In genomic region chr7:28694423-28694822, GRCm38 (mm10) we compare ENCODE assay signal across 8 mouse cellular contexts. TPM values are rescaled to one million over a fixed set of nuclear protein-coding genes. Genes with fewer than 3 reads are reported as not detected.
A peak's percentile ranks its signal among the peaks of the same experiment; 100 is the strongest.
DNase-seq lines count a peak whose midpoint lies in the region; ATAC-seq and TF ChIP-seq lines count a peak whose summit lies in the region.

No protein-coding gene starts in this region.

- peak; percentile 33 for DNase-seq in CD4-positive, CD25-positive, alpha-beta regulatory T cell, adult 2 months (ENCODE audit: low read depth, low spot score)
- DNase-seq in lung, postnatal 14 days = no peak
- DNase-seq in stomach, postnatal 0 days (ENCODE audit: low spot score) = peak; percentile 49
- no peak for DNase-seq in MN1 (ENCODE audit: low spot score)
- DNase-seq in gastrocnemius, postnatal 10 days = no peak

- 0 out of 2 replicates have a peak overlapping the region, but pooled peaks have one; percentile 24 for H3K9ac ChIP-seq in lung, embryonic 16.5 days (ENCODE audit: low read length)
- H3K9ac ChIP-seq in hindbrain, embryonic 16.5 days (ENCODE audit: low read depth, low read length) = 0 out of 2 replicates have a peak overlapping the region, but pooled peaks have one; percentile 4
- H3K9ac ChIP-seq in stomach, postnatal 0 days (ENCODE audit: low read length) = no peak overlapping the region

- TF ChIP-seq CTCF in stomach, postnatal 0 days (IDR thresholded peaks at IDR 0.05; ENCODE audit: low read depth) = no peak

- ATAC-seq in CD4-positive, CD25-positive, alpha-beta regulatory T cell, adult 4 months = no peak
- ATAC-seq in lung, embryonic 16.5 days (ENCODE audit: low read depth) = no peak
- ATAC-seq in hindbrain, embryonic 16.5 days = no peak
- no peak for ATAC-seq in stomach, postnatal 0 days (ENCODE audit: low FRiP score, low TSS enrichment)

- no peak for TF ChIP-seq EP300 in stomach, postnatal 0 days (optimal IDR thresholded peaks at IDR 0.05)

- H3K27me3 ChIP-seq in lung, embryonic 16.5 days (ENCODE audit: control insufficient read depth, insufficient read depth, low read depth, low read length) = no peaks in the 10 kb centered on the region; the same call in 1 of the 2 replicates
- no peaks in the 10 kb centered on the region; the same call in 1 of the 2 replicates for H3K27me3 ChIP-seq in hindbrain, embryonic 16.5 days (replicated peaks; ENCODE audit: control insufficient read depth, insufficient read depth, low read length)
- H3K27me3 ChIP-seq in stomach, postnatal 0 days (ENCODE audit: control insufficient read depth, insufficient read depth, low read length) = no peaks in the 10 kb centered on the region

- no peaks in the 10 kb centered on the region for H3K9me3 ChIP-seq in lung, embryonic 16.5 days (ENCODE audit: control insufficient read depth, low read length)
- H3K9me3 ChIP-seq in hindbrain, embryonic 16.5 days (ENCODE audit: control insufficient read depth, low read length) = no peaks in the 10 kb centered on the region
- no peaks in the 10 kb centered on the region for H3K9me3 ChIP-seq in stomach, postnatal 0 days (ENCODE audit: control insufficient read depth, low read length)

- H3K4me2 ChIP-seq in lung, embryonic 16.5 days (ENCODE audit: low read depth, low read length) = peak overlapping the region; percentile 86
- H3K4me2 ChIP-seq in hindbrain, embryonic 16.5 days (ENCODE audit: low read length) = peak overlapping the region; percentile 73
- H3K4me2 ChIP-seq in stomach, postnatal 0 days (replicated peaks; ENCODE audit: low read depth) = peak overlapping the region; percentile 74; the same call in 1 of the 2 replicates

- H3K27ac ChIP-seq in lung, embryonic 16.5 days (ENCODE audit: low read length) = peak overlapping the region; percentile 17; the same call in 1 of the 2 replicates
- H3K27ac ChIP-seq in hindbrain, embryonic 16.5 days (ENCODE audit: low read depth, low read length) = no peak overlapping the region
- no peak overlapping the region for H3K27ac ChIP-seq in stomach, postnatal 0 days (replicated peaks)

- H3K36me3 ChIP-seq in lung, embryonic 16.5 days (ENCODE audit: control insufficient read depth, insufficient read depth, low read length) = no peaks in the 10 kb centered on the region
- H3K36me3 ChIP-seq in hindbrain, embryonic 16.5 days (ENCODE audit: control insufficient read depth, insufficient read depth, low read length) = 0 out of 2 replicates have a peak, but pooled peaks cover 4% of the 10 kb centered on the region
- no peaks in the 10 kb centered on the region for H3K36me3 ChIP-seq in stomach, postnatal 0 days (ENCODE audit: control insufficient read depth, insufficient read depth, low read length)

- 7% methylated on average over 14 of the region's 14 CpGs for WGBS in lung, embryonic 16.5 days
- WGBS in hindbrain, embryonic 16.5 days = 6% methylated on average over 14 of the region's 14 CpGs
- 10% methylated on average over 14 of the region's 14 CpGs for WGBS in stomach, postnatal 0 days

- H3K4me1 ChIP-seq in lung, embryonic 16.5 days (replicated peaks; ENCODE audit: control insufficient read depth, insufficient read depth, low read length) = 0 out of 2 replicates have a peak, but pooled peaks cover 7% of the 10 kb centered on the region
- peaks cover 4% of the 10 kb centered on the region for H3K4me1 ChIP-seq in hindbrain, embryonic 16.5 days (ENCODE audit: control insufficient read depth, insufficient read depth, low read depth, low read length)
- H3K4me1 ChIP-seq in stomach, postnatal 0 days (replicated peaks; ENCODE audit: control insufficient read depth, insufficient read depth) = no peaks in the 10 kb centered on the region; the same call in 1 of the 2 replicates

- peak overlapping the region; percentile 64 for H3K4me3 ChIP-seq in lung, embryonic 16.5 days (ENCODE audit: low read length)
- H3K4me3 ChIP-seq in hindbrain, embryonic 16.5 days (ENCODE audit: low read length) = peak overlapping the region; percentile 3; the same call in 1 of the 2 replicates
- H3K4me3 ChIP-seq in stomach, postnatal 0 days (ENCODE audit: low read depth, low read length) = no peak overlapping the region

RNA-seq across cellular contexts. Expression of gene Fbxo27, which starts 1.8 kb away (rescaled TPM):
- polyA plus RNA-seq in CD4-positive, CD25-positive, alpha-beta regulatory T cell, adult 4 months (2017; shearing (Covaris generic)) = 1 to 10 TPM; 1.6 to 2.2 TPM
- 5.2 and 6.9 TPM in 2 replicates for polyA plus RNA-seq in lung, embryonic 16.5 days (2015; fragmentation: Nextera tagmentation; extraction: Ambion mirVana)
- 12.9 and 16.6 TPM in 2 replicates for polyA plus RNA-seq in hindbrain, embryonic 16.5 days (2015; fragmentation: Nextera tagmentation; extraction: Ambion mirVana)
- 1.7 and 2.4 TPM in 2 replicates for polyA plus RNA-seq in stomach, postnatal 0 days (2015; fragmentation: Nextera tagmentation; extraction: Ambion mirVana)
- total RNA-seq in gastrocnemius, postnatal 10 days (2021) = 1 to 10 TPM; 1.1 to 1.7 TPM

RNA-seq across cellular contexts. Expression of gene Fbxo17, which starts 22.2 kb away (rescaled TPM):
- 10 to 100 TPM in 1 of 2 experiments, 1 to 10 TPM in 1; 9.8 to 15.6 TPM for polyA plus RNA-seq in CD4-positive, CD25-positive, alpha-beta regulatory T cell, adult 4 months (2017; shearing (Covaris generic))
- polyA plus RNA-seq in lung, embryonic 16.5 days (2015; fragmentation: Nextera tagmentation; extraction: Ambion mirVana) = 13.9 and 15.8 TPM in 2 replicates
- 4.7 and 5.4 TPM in 2 replicates for polyA plus RNA-seq in hindbrain, embryonic 16.5 days (2015; fragmentation: Nextera tagmentation; extraction: Ambion mirVana)
- 5.6 and 6.1 TPM in 2 replicates for polyA plus RNA-seq in stomach, postnatal 0 days (2015; fragmentation: Nextera tagmentation; extraction: Ambion mirVana)
- total RNA-seq in gastrocnemius, postnatal 10 days (2021) = 10 to 100 TPM; 12.2 to 13.5 TPM

RNA-seq across cellular contexts. Expression of gene Mrps12, which starts 47.2 kb away (rescaled TPM):
- 10 to 100 TPM; 66.3 to 68.5 TPM for polyA plus RNA-seq in CD4-positive, CD25-positive, alpha-beta regulatory T cell, adult 4 months (2017; shearing (Covaris generic))
- 120 TPM in 2 replicates for polyA plus RNA-seq in lung, embryonic 16.5 days (2015; fragmentation: Nextera tagmentation; extraction: Ambion mirVana)
- polyA plus RNA-seq in hindbrain, embryonic 16.5 days (2015; fragmentation: Nextera tagmentation; extraction: Ambion mirVana) = 107 and 113 TPM in 2 replicates
- polyA plus RNA-seq in stomach, postnatal 0 days (2015; fragmentation: Nextera tagmentation; extraction: Ambion mirVana) = 113 and 118 TPM in 2 replicates
- total RNA-seq in gastrocnemius, postnatal 10 days (2021) = 10 to 100 TPM; 40.2 to 46.5 TPM

RNA-seq across cellular contexts. Expression of gene Sars2, which starts 47.4 kb away (rescaled TPM):
- polyA plus RNA-seq in CD4-positive, CD25-positive, alpha-beta regulatory T cell, adult 4 months (2017; shearing (Covaris generic)) = 10 to 100 TPM in 1 of 2 experiments, 1 to 10 TPM in 1; 8.5 to 11.7 TPM
- 24.1 and 25.8 TPM in 2 replicates for polyA plus RNA-seq in lung, embryonic 16.5 days (2015; fragmentation: Nextera tagmentation; extraction: Ambion mirVana)
- 18.7 and 20.8 TPM in 2 replicates for polyA plus RNA-seq in hindbrain, embryonic 16.5 days (2015; fragmentation: Nextera tagmentation; extraction: Ambion mirVana)
- polyA plus RNA-seq in stomach, postnatal 0 days (2015; fragmentation: Nextera tagmentation; extraction: Ambion mirVana) = 11.4 and 12.3 TPM in 2 replicates
- 10 to 100 TPM; 16.2 to 18.6 TPM for total RNA-seq in gastrocnemius, postnatal 10 days (2021)

Comparison
In these comparisons a context has a peak if more than half of its experiments do, and no peak if none do; other contexts are left out.
1. DNase-seq: peak in CD4-positive, CD25-positive, alpha-beta regulatory T cell, adult 2 months (single experiment) and stomach, postnatal 0 days (single experiment); none in lung, postnatal 14 days (single experiment), MN1 (single experiment) and gastrocnemius, postnatal 10 days (single experiment).
2. Peak in every context shown above with its lines, with median percentiles within 50 percentile points of each other: H3K4me2 ChIP-seq.